In the genomic region with DNA sequence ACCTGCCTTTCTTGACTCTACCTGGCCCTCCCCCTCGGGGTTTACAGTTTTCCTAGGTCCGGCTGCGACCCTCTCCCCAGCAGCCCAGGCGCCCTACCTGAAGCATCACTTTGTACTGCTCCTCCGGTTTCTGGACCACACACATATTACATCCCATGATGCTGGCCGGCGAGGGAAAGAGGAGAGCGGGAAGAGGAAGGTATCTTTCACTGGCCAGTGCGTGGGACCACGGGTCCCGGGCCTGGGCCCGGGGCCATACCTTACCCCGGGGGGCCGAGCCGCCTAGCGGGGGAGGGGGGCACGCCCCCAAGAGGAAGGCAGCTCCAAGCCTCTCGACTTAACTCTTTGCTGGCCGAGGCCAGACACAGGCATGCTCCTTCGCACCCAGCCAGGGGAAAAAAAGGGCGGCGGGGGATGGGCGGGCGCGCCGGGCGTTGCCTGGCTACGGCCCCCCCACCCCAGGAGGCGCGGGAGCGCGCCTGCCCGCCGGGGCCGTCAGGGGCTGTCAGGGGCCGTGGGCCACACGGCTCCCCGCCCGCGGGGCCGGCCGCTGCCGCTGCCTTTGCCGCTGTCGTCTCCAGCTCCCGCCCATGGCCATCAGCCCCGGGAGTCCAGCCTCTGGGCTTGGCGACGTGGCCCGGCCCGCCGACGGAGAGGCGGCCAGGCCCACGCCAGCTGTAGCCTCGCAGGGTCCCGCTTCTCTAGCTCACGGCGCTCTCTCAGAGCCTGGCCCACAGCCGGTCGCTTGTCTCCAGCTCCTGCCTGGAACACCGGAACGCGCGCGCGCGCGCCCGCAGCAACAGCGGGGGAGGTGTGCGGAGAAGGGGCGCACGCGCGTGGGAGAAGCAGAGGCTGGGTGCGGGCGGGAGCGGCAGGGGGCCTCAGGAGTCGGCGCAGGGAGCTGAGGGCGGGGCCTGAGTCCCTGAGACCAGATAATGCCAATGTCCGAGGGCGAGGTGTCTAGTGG, we compare ENCODE assay signal across 8 mouse cellular contexts. TPM values are rescaled to one million over a fixed set of nuclear protein-coding genes. Genes with fewer than 3 reads are reported as not detected.
DNase-seq lines count a peak whose midpoint lies in the region; ATAC-seq and TF ChIP-seq lines count a peak whose summit lies in the region.

A gene (minus strand): TSS at position 785 of the 967 bp plus-strand sequence.

- peak within 1 kb of the TSS; percentile 90 for H3K27ac ChIP-seq in hindbrain, embryonic 14.5 days
- peak within 1 kb of the TSS; percentile 89 for H3K27ac ChIP-seq in left cerebral cortex, adult 2 months

- H3K27me3 ChIP-seq in hindbrain, embryonic 14.5 days (ENCODE audit: control insufficient read depth, insufficient read depth, low read length), result no peaks in the 10 kb centered on the region

- intact Hi-C loops in left cerebral cortex, adult 2 months (cut with DNase I), result no loop called here

- peak within 1 kb of the TSS; percentile 75 for H3K9ac ChIP-seq in hindbrain, embryonic 14.5 days

- H3K4me1 ChIP-seq in hindbrain, embryonic 14.5 days (replicated peaks; ENCODE audit: control insufficient read depth, insufficient read depth, low read length), result peaks cover 13% of the 10 kb centered on the region

- peak; percentile 83 for DNase-seq in NIH3T3 (ENCODE audit: low read depth)
- peak; percentile 73 for DNase-seq in cerebellum, adult 9-10 months
- DNase-seq in frontal cortex, postnatal 10 days (ENCODE audit: low spot score in 2 of 2), result peak; percentile 49 to 52
- peak; percentile 75 for DNase-seq in hindbrain, embryonic 14.5 days (ENCODE audit: low spot score)
- DNase-seq in left cerebral cortex, adult 2 months (ENCODE audit: extremely low spot score in 1 of 2, low spot score in 2 of 2), result peak; percentile 48 to 68
- peak; percentile 59 to 77 for DNase-seq in lung, postnatal 4 days
- peak; percentile 22 to 45 for DNase-seq in right cerebral cortex, postnatal 36 days (ENCODE audit: low spot score in 2 of 2)

- 17% methylated on average over 61 of the region's 84 CpGs for WGBS in hindbrain, embryonic 14.5 days

- peak; percentile 92 for ATAC-seq in hindbrain, embryonic 14.5 days (ENCODE audit: low FRiP score)
- ATAC-seq in erythroid progenitor cell, adult 5-6 weeks (replicated peaks; ENCODE audit: low FRiP score, poor library complexity, severe bottlenecking), result no peak

- no peak for TF ChIP-seq CTCF in left cerebral cortex, adult 2 months (IDR thresholded peaks at IDR 0.05)

- H3K4me2 ChIP-seq in hindbrain, embryonic 14.5 days (replicated peaks), result peak within 1 kb of the TSS; percentile 63

- H3K9me3 ChIP-seq in hindbrain, embryonic 14.5 days (ENCODE audit: control insufficient read depth, low read length), result no peaks in the 10 kb centered on the region

- H3K4me3 ChIP-seq in hindbrain, embryonic 14.5 days (replicated peaks; ENCODE audit: low read length), result peak within 1 kb of the TSS; percentile 62
- peak within 1 kb of the TSS; percentile 54 for H3K4me3 ChIP-seq in left cerebral cortex, adult 2 months

- H3K36me3 ChIP-seq in hindbrain, embryonic 14.5 days (replicated peaks; ENCODE audit: control insufficient read depth, insufficient read depth), result no peaks in the 10 kb centered on the region

RNA-seq across cellular contexts. Expression of the gene that starts here (rescaled TPM):
- polyA plus RNA-seq in hindbrain, embryonic 14.5 days (2014; fragmentation: Nextera tagmentation; extraction: Ambion mirVana), result 5.5 and 6.4 TPM in 2 replicates
- total RNA-seq in left cerebral cortex, adult 2 months (2021), result 100 to 1,000 TPM; 110 to 119 TPM
- not detected in 2 replicates for total RNA-seq in erythroid progenitor cell, adult 5-6 weeks (2015; ENCODE audit: low replicate concordance)
- not detected in 2 replicates for total RNA-seq in erythroid progenitor cell, adult 5-6 weeks (2017; ENCODE audit: low replicate concordance)

Comparison
In these comparisons a context has a peak if more than half of its experiments do, and no peak if none do; other contexts are left out.
1. RNA of the gene that starts here (total RNA-seq): 110 to 119 TPM in left cerebral cortex, adult 2 months; not detected in erythroid progenitor cell, adult 5-6 weeks; every median in the first group is over 100 times any median in the second.
2. Peak in every context shown above with its lines, with median percentiles within 50 percentile points of each other: DNase-seq.